Mouse (Mus musculus): ENCODE results near the gene Pgrmc2. TPM values are rescaled to one million over a fixed set of nuclear protein-coding genes. Genes with fewer than 3 reads are reported as not detected.

The Pgrmc2 gene
- polyA plus RNA-seq, 1 experiment from 2014 or later: 34.3 TPM

DNA sequence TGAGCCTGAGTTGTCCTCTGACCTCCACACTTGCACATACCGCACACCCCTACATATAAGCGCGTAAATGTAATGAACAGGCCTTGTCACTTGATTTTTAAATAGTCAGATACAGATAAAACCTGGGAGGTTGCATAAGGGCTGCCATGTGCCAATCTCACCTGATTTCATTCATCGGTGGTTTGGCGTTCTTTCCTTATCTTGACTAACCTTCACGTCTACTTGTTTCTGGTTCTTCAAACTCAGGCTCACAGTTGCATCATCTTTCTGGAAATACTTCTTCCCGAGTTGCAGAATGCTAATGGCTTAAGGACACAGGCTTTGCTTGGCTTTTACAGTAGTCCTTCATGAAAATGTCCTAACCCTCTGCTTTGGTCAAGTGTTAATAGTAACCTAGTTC, 62.2 kb downstream of the Pgrmc2 start:
- Histone ChIP-seq H3K4me3 (no peak overlapping the region), H3K27me3 (ENCODE audit: low read depth, poor library complexity, severe bottlenecking) (no peaks in the 10 kb centered on the region), H3K27ac (replicated peaks) (no peak overlapping the region), H3K36me3 (no peaks in the 10 kb centered on the region), H3K4me1 (no peaks in the 10 kb centered on the region), H3K9me3 (replicated peaks) (no peaks in the 10 kb centered on the region)
- 93% methylated on average over 7 of the region's 7 CpGs for WGBS
- no peak for DNase-seq (ENCODE audit: low spot score)

DNA sequence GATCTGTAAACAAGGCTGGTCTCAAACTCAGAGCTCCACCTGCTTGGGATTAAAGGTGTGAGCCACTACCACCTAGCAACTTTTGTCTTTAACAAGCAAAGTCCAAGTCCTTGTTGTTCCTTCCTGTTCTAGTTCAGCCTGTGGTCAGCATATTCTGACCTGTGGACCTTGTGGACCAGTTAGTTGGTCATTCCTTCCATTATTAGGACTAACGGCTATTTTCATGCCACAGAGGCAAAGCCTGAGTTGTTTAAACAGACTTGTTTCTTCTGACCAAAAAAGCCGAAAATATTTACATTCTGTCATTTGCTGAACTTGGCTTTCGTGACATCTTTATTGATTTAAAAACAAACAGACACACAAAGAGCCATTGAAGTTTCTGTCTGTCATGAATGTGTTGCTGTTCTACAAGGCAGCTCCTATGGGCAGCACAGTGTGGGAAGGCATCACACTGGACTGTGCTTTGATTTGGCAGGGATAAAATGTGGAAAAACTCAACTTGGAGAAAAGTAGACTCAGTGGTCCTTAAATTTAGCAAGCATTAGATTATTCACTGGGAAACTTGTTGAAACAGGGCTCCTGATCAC, 64.7 kb downstream of the Pgrmc2 start:
- Histone ChIP-seq H3K4me1 (no peaks in the 10 kb centered on the region), H3K9me3 (replicated peaks) (no peaks in the 10 kb centered on the region), H3K36me3 (no peaks in the 10 kb centered on the region), H3K27ac (replicated peaks) (no peak overlapping the region), H3K27me3 (ENCODE audit: low read depth, poor library complexity, severe bottlenecking) (no peaks in the 10 kb centered on the region), H3K4me3 (no peak overlapping the region)
- WGBS: 72% methylated on average over 3 of the region's 3 CpGs
- DNase-seq (ENCODE audit: low spot score): no peak

Other genes starting within 250 kb of the Pgrmc2 start
- 6.6 and 7.7 TPM in 2 replicates for gene Mfsd8, start 236.2 kb downstream of the Pgrmc2 start, polyA plus RNA-seq (2016; fragmentation: Nextera tagmentation; extraction: Ambion mirVana)
- gene Abhd18, start 236.1 kb downstream of the Pgrmc2 start, polyA plus RNA-seq (2016; fragmentation: Nextera tagmentation; extraction: Ambion mirVana): 6.0 and 6.4 TPM in 2 replicates
- 0.15 and 0.19 TPM in 2 replicates for gene 1700034I23Rik, start 180.5 kb downstream of the Pgrmc2 start, polyA plus RNA-seq (2016; fragmentation: Nextera tagmentation; extraction: Ambion mirVana)
- gene Larp1b, start 133.2 kb downstream of the Pgrmc2 start, polyA plus RNA-seq (2016; fragmentation: Nextera tagmentation; extraction: Ambion mirVana): 1.7 and 2.0 TPM in 2 replicates